Mouse (Mus musculus) C2C12 (cell line): ENCODE measurements around the gene Gm43302. TPM values are rescaled to one million over a fixed set of nuclear protein-coding genes. Genes with fewer than 3 reads are reported as not detected.
"Not testable (repeated sequence)": the region's sequence is repeated elsewhere in the genome, so short reads cannot be mapped to it uniquely, and the experiment has no call there.

Experiments
- H3K27me3 ChIP-seq: one replicate; pipeline ENCODE4 v1.6.1; 2011; ENCODE audit not compliant: control insufficient read depth, insufficient read depth, insufficient read length
- H3K36me3 ChIP-seq: one replicate; pipeline ENCODE4 v1.6.1; 2011; ENCODE audit not compliant: control insufficient read depth, insufficient read depth
- H3K4me3 ChIP-seq: one replicate; pipeline ENCODE4 v1.5.1; 2011; ENCODE audit warnings: mild to moderate bottlenecking, control low read depth; ENCODE audit not compliant: poor library complexity, insufficient read depth, severe bottlenecking
- H3K79me2 ChIP-seq: one replicate; pipeline ENCODE4 v1.6.1; 2011; ENCODE audit not compliant: control insufficient read depth, insufficient read depth
- H3K79me3 ChIP-seq: one replicate; pipeline ENCODE4 v1.6.1; 2011; ENCODE audit warnings: low read depth, control low read depth
- H3ac ChIP-seq: one replicate; pipeline ENCODE3; 2011; ENCODE audit warnings: low read depth; ENCODE audit not compliant: control insufficient read depth, insufficient read length
- CEBPB ChIP-seq: IDR thresholded peaks from one replicate; pipeline ENCODE4 v1.6.1; 2011; ENCODE audit warnings: low read depth, mild to moderate bottlenecking, control low read depth, moderate library complexity
- CTCF ChIP-seq: IDR thresholded peaks from one replicate; pipeline ENCODE4 v1.5.1; 2011; ENCODE audit not compliant: control insufficient read depth, insufficient read depth, insufficient read length
- FOSL1 ChIP-seq: IDR thresholded peaks from one replicate; pipeline ENCODE4 v1.8.0; 2011; ENCODE audit warnings: mild to moderate bottlenecking, low read length; ENCODE audit not compliant: poor library complexity, insufficient read depth, severe bottlenecking
- MAX ChIP-seq: IDR thresholded peaks from one replicate; pipeline ENCODE4 v1.6.1; 2011; ENCODE audit warnings: mild to moderate bottlenecking, control low read depth
- MYOD1 ChIP-seq: IDR thresholded peaks from one replicate; pipeline ENCODE4 v1.6.1; 2011; ENCODE audit warnings: low read depth; ENCODE audit not compliant: control insufficient read depth, insufficient read length
- MYOG ChIP-seq: IDR thresholded peaks from one replicate; pipeline ENCODE4 v1.6.1; 2011; ENCODE audit not compliant: control insufficient read depth, insufficient read length; ENCODE audit errors: extremely low read depth
- USF1 ChIP-seq: IDR thresholded peaks from one replicate; pipeline ENCODE4 v1.6.1; 2011; ENCODE audit warnings: low read depth, mild to moderate bottlenecking, control low read depth, moderate library complexity
- polyA plus RNA-seq: library from polyadenylated mRNA; unstranded; fragments of >200 nt; fragmentation: generic; extraction: Trizol; gene quantifications from one replicate; pipeline ENCODE4 v1.2.1, GENCODE M21; 2012; ENCODE audit warnings: missing spikeins

Gene Gm43302
- polyA plus RNA-seq, 1 experiment, result not detected

DNA sequence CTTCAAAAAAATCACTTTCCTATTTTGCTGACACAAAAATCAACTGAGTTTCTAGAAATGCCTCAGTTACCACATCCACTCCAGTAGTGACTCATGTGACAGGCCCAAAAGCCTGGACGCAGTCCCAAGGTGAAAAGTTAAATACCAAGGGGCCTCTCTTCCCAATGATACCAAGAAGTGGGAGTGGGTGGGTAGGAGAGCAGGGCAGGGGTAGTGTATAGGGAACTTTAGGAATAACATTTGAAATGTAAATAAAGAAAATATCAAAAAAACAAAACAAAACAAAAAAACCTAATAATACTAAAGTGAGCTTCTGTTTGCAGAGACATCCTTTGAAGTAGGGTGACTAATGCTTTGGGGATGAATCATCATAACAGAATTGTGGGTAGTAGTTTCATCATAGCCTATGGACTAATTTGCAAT, 12.7 kb upstream of the Gm43302 start:
- no peaks in the 10 kb centered on the region for H3K36me3 ChIP-seq
- no peaks in the 10 kb centered on the region for H3K27me3 ChIP-seq
- H3K4me3 ChIP-seq, result no peak overlapping the region
- no peak overlapping the region for H3ac ChIP-seq
- no peaks in the 10 kb centered on the region for H3K79me3 ChIP-seq
- TF ChIP-seq MAX, result no peak
- TF ChIP-seq FOSL1, result peak; percentile 19
- TF ChIP-seq CEBPB, result peak; percentile 76
- no peaks in the 10 kb centered on the region for H3K79me2 ChIP-seq

DNA sequence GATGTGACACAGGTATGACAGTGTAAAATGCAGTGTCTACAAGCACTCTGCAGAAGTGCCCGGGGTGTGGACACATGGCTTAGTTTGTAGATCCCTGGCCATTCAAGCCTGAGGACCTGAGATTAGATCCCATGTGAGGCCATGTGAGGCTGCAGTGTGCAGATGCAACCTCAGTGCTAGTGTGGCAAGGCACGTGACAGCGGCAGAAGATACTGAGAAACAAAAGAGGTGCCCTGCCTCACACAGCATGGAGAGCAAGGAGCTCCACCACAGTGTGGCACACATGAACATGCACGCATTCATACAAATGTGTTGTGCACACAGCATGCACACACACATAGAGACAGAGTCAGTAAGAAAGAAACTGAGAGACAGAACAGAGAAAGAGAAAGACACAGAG, 12.2 kb upstream of the Gm43302 start:
- not testable (repeated sequence) for H3K79me2 ChIP-seq, H3K4me3 ChIP-seq, H3K79me3 ChIP-seq, H3K27me3 ChIP-seq, H3ac ChIP-seq, H3K36me3 ChIP-seq

DNA sequence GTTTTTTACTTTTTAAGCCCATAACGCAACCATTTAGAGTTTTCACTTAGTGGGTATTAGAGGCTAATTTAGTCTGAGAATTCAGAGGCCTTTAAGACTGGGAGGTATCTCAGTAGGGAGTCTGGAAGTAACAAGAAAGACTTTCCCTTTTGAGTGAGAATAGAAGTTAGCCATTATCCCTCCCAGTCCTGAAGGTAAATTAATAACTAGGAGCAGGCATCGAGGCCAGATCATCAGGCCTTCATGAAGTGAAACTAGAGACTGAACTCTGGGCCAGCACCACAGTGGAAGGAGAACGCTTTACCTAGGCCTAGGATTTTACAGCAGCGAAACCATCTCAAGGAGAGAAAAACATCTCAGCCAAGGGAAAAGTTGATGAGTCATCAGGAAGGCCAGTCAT, 8.5 kb upstream of the Gm43302 start:
- no peaks in the 10 kb centered on the region for H3K36me3 ChIP-seq
- no peak overlapping the region for H3K4me3 ChIP-seq
- no peaks in the 10 kb centered on the region for H3K27me3 ChIP-seq
- no peaks in the 10 kb centered on the region for H3K79me2 ChIP-seq
- no peak overlapping the region for H3ac ChIP-seq
- no peak for TF ChIP-seq USF1
- TF ChIP-seq CTCF, result no peak
- TF ChIP-seq MYOG, result no peak
- H3K79me3 ChIP-seq, result no peaks in the 10 kb centered on the region

- Histone ChIP-seq H3K79me2 (no peaks in the 10 kb centered on the region), H3K4me3 (no peak overlapping the region), H3K36me3 (no peaks in the 10 kb centered on the region), H3K79me3 (no peaks in the 10 kb centered on the region), H3K27me3 (no peaks in the 10 kb centered on the region), H3ac (no peak overlapping the region)
- TF ChIP-seq MAX (no peak), CTCF (no peak), FOSL1 (no peak), MYOD1 (no peak), MYOG (no peak), CEBPB (no peak), USF1 (no peak)
Observed at GRCm38 (mm10) chr5:105301531-105301930, 8.0 kb upstream of the Gm43302 start.

DNA sequence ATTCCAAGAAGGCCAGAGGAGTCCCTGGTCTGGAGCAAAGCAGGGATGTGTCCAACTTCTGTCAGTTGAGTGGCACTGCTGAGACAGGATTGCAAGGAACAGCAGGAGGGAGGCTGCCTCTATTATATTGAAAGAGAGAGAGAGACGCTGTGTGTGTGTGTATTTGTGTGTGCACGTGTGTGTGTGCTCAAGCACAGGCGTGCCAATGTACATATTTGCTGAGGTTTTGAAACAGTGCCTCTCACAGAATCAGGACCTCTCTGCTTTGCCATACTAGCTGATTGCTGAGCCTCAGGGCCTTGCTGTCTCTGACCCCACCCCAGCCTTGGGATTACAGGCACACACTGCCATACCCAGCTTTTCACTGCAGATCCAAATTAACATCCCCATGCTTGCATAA, 2.3 kb upstream of the Gm43302 start:
- no peak for TF ChIP-seq USF1
- TF ChIP-seq CTCF, result no peak
- H3K4me3 ChIP-seq, result no peak overlapping the region
- no peaks in the 10 kb centered on the region for H3K27me3 ChIP-seq
- no peaks in the 10 kb centered on the region for H3K79me2 ChIP-seq
- H3K79me3 ChIP-seq, result no peaks in the 10 kb centered on the region
- H3K36me3 ChIP-seq, result no peaks in the 10 kb centered on the region
- H3ac ChIP-seq, result no peak overlapping the region

GRCm38 (mm10) chr5:105292492-105292891, 1.0 kb downstream of the Gm43302 start:
- no peak overlapping the region for H3ac ChIP-seq
- no peaks in the 10 kb centered on the region for H3K79me2 ChIP-seq
- H3K27me3 ChIP-seq, result no peaks in the 10 kb centered on the region
- TF ChIP-seq MAX, result no peak
- no peak for TF ChIP-seq MYOD1
- TF ChIP-seq USF1, result no peak
- TF ChIP-seq MYOG, result no peak
- no peak for TF ChIP-seq CTCF
- no peak for TF ChIP-seq CEBPB
- no peak for TF ChIP-seq FOSL1
- H3K79me3 ChIP-seq, result no peaks in the 10 kb centered on the region
- no peaks in the 10 kb centered on the region for H3K36me3 ChIP-seq
- H3K4me3 ChIP-seq, result no peak overlapping the region

GRCm38 (mm10) chr5:105290921-105291320, 2.6 kb downstream of the Gm43302 start:
- not testable (repeated sequence) for H3K79me3 ChIP-seq, H3K36me3 ChIP-seq, H3K4me3 ChIP-seq, H3K79me2 ChIP-seq, H3K27me3 ChIP-seq, H3ac ChIP-seq

GRCm38 (mm10) chr5:105260673-105261072, 32.8 kb downstream of the Gm43302 start:
- H3ac ChIP-seq, H3K36me3 ChIP-seq, H3K27me3 ChIP-seq, H3K79me3 ChIP-seq, H3K4me3 ChIP-seq, H3K79me2 ChIP-seq: not testable (repeated sequence)
